Mouse (Mus musculus): ENCODE measurements at regions not wholly inside any gene's neighbourhood (a gene's known extent, or its start where the extent isn't known, plus 50 kb on each side); places are given as distances from the start of the nearest gene placed in this dataset.
A peak's percentile ranks its signal among the peaks of the same experiment; 100 is the strongest.

- no peak for DNase-seq
These were observed 249.3 kb downstream of the Col11a1 start for GRCm38 (mm10) chr3:114279653-114280052.

- DNase-seq: no peak
These were observed 289.1 kb downstream of the Col11a1 start for GRCm38 (mm10) chr3:114319444-114319843.

GRCm38 (mm10) chr3:114334334-114334733 lies 304.0 kb downstream of the Col11a1 start:
- no peak for DNase-seq

- DNase-seq: peak; percentile 36
These were observed 313.4 kb downstream of the Col11a1 start for GRCm38 (mm10) chr3:114343714-114344113.

GRCm38 (mm10) chr3:114380044-114380443 lies 349.7 kb downstream of the Col11a1 start:
- DNase-seq: no peak

- no peak for DNase-seq
These were observed 373.1 kb downstream of the Col11a1 start for GRCm38 (mm10) chr3:114403467-114403866.

Data from layer of hippocampus, adult 9-11 months (tissue).